Mouse (Mus musculus) testis, adult 2 months (tissue): Measurements from ENCODE around the gene Stard3. TPM values are rescaled to one million over a fixed set of nuclear protein-coding genes. Genes with fewer than 3 reads are reported as not detected.
A peak's percentile ranks its signal among the peaks of the same experiment; 100 is the strongest.

Experiments
- H3K27ac ChIP-seq: fragments of 200-500 bp; 2 replicates; pipeline ENCODE4 v1.5.1; 2012; ENCODE audit warnings: low read depth, low read length; ENCODE audit not compliant: control insufficient read depth, insufficient read depth
- H3K27me3 ChIP-seq: fragments of 200-500 bp; 2 replicates; pipeline ENCODE4 v1.6.1; 2012; ENCODE audit warnings: mild to moderate bottlenecking, low read length, moderate library complexity; ENCODE audit not compliant: control insufficient read depth, insufficient read depth
- H3K36me3 ChIP-seq: fragments of 200-500 bp; 2 replicates; pipeline ENCODE4 v1.6.1; 2012; ENCODE audit warnings: mild to moderate bottlenecking, low read length; ENCODE audit not compliant: control insufficient read depth, insufficient read depth
- H3K4me1 ChIP-seq: fragments of 200-500 bp; 2 replicates; pipeline ENCODE4 v1.6.1; 2012; ENCODE audit warnings: low read length; ENCODE audit not compliant: control insufficient read depth, insufficient read depth
- H3K4me3 ChIP-seq: fragments of 200-500 bp; 2 replicates; pipeline ENCODE4 v1.5.1; 2012; ENCODE audit warnings: low read depth, mild to moderate bottlenecking, low read length, moderate library complexity, mixed read lengths; ENCODE audit not compliant: control insufficient read depth
- CTCF ChIP-seq: fragments of 200-500 bp; IDR thresholded peaks from 2 replicates; pipeline ENCODE4 v1.5.1; 2012; ENCODE audit warnings: low read depth, mild to moderate bottlenecking, inconsistent platforms, low read length, moderate library complexity; ENCODE audit not compliant: control insufficient read depth, insufficient read depth, insufficient replicate concordance
- POLR2A ChIP-seq: fragments of 200-500 bp; IDR thresholded peaks from 2 replicates; pipeline ENCODE4 v1.6.1; 2012; ENCODE audit warnings: low read depth, mild to moderate bottlenecking, inconsistent platforms, low read length, moderate library complexity; ENCODE audit not compliant: control insufficient read depth
- polyA plus RNA-seq: library from polyadenylated mRNA; depleted of rRNA; stranded (reverse); fragments of >200 nt; gene quantifications from 2 replicates; pipeline ENCODE4 v1.2.3, GENCODE M21; 2012

Gene Stard3
- polyA plus RNA-seq, 1 experiment = 24.3 TPM

GRCm38 (mm10) chr11:98395041-98395440 is 36.9 kb downstream of the Stard3 start:
- no peak for TF ChIP-seq POLR2A
- no peak for TF ChIP-seq CTCF
- H3K27me3 ChIP-seq = no peaks in the 10 kb centered on the region
- no peak overlapping the region for H3K27ac ChIP-seq
- H3K4me1 ChIP-seq = peaks cover 23% of the 10 kb centered on the region
- no peaks in the 10 kb centered on the region for H3K36me3 ChIP-seq
- no peak overlapping the region for H3K4me3 ChIP-seq

- H3K36me3 ChIP-seq = no peaks in the 10 kb centered on the region
Observed at GRCm38 (mm10) chr11:98397946-98398345, 39.8 kb downstream of the Stard3 start.

GRCm38 (mm10) chr11:98400161-98400726 is 42.1 kb downstream of the Stard3 start, which contains the start of gene Pgap3:
Gene Pgap3 (minus strand): TSS chr11:98400490.
- Histone ChIP-seq H3K27ac (peak within 1 kb of the TSS; percentile 96), H3K36me3 (no peaks in the 10 kb centered on the region), H3K4me3 (peak within 1 kb of the TSS; percentile 98), H3K4me1 (peaks cover 8% of the 10 kb centered on the region), H3K27me3 (no peaks in the 10 kb centered on the region)
- TF ChIP-seq CTCF (no peak), POLR2A (peak; percentile 48; the same call in 1 of the 2 replicates)

More at GRCm38 (mm10) chr11:98397946-98398345, 39.8 kb downstream of the Stard3 start:
- peaks cover 23% of the 10 kb centered on the region for H3K4me1 ChIP-seq
- TF ChIP-seq CTCF (no peak), POLR2A (no peak)
- H3K27ac ChIP-seq = no peak overlapping the region
- no peaks in the 10 kb centered on the region for H3K27me3 ChIP-seq
- no peak overlapping the region for H3K4me3 ChIP-seq

- Histone ChIP-seq H3K4me3 (no peak overlapping the region; the same call in 1 of the 2 replicates), H3K27ac (no peak overlapping the region; the same call in 1 of the 2 replicates), H3K27me3 (no peaks in the 10 kb centered on the region), H3K36me3 (no peaks in the 10 kb centered on the region), H3K4me1 (peaks cover 8% of the 10 kb centered on the region)
- no peak for TF ChIP-seq CTCF
- no peak for TF ChIP-seq POLR2A
Observed at GRCm38 (mm10) chr11:98400816-98401215, 42.6 kb downstream of the Stard3 start.

GRCm38 (mm10) chr11:98406621-98407020 is 48.5 kb downstream of the Stard3 start:
- Histone ChIP-seq H3K27me3 (no peaks in the 10 kb centered on the region), H3K4me1 (peaks cover 7% of the 10 kb centered on the region), H3K4me3 (no peak overlapping the region), H3K27ac (no peak overlapping the region), H3K36me3 (no peaks in the 10 kb centered on the region)
- TF ChIP-seq POLR2A (no peak), CTCF (no peak)

GRCm38 (mm10) chr11:98408872-98409271 is 50.7 kb downstream of the Stard3 start:
- H3K27me3 ChIP-seq = no peaks in the 10 kb centered on the region
- H3K36me3 ChIP-seq = no peaks in the 10 kb centered on the region

GRCm38 (mm10) chr11:98409341-98409822 is 51.2 kb downstream of the Stard3 start:
- no peaks in the 10 kb centered on the region for H3K27me3 ChIP-seq
- peaks cover 16% of the 10 kb centered on the region for H3K4me1 ChIP-seq
- H3K4me3 ChIP-seq = no peak overlapping the region
- no peak overlapping the region for H3K27ac ChIP-seq
- TF ChIP-seq CTCF (no peak), POLR2A (no peak)
- H3K36me3 ChIP-seq = no peaks in the 10 kb centered on the region

More at GRCm38 (mm10) chr11:98408872-98409271, 50.7 kb downstream of the Stard3 start:
- TF ChIP-seq POLR2A (no peak), CTCF (no peak)
- H3K27ac ChIP-seq = no peak overlapping the region
- peaks cover 16% of the 10 kb centered on the region for H3K4me1 ChIP-seq
- no peak overlapping the region for H3K4me3 ChIP-seq
